Mouse (Mus musculus) hindbrain, embryonic 11.5 days (tissue): ENCODE results near the gene Ankrd65. TPM values are rescaled to one million over a fixed set of nuclear protein-coding genes. Genes with fewer than 3 reads are reported as not detected.
"Not testable (repeated sequence)": the region's sequence is repeated elsewhere in the genome, so short reads cannot be mapped to it uniquely, and the experiment has no call there.

Experiments
- ATAC-seq: fragments of 200-750 bp; cut with Nextera tagmentation; 2 replicates; pipeline ENCODE4 v1.8.0; 2017; ENCODE audit warnings: mild to moderate bottlenecking, moderate TSS enrichment, moderate library complexity; ENCODE audit not compliant: low FRiP score
- DNase-seq: peaks from one replicate; pipeline ENCODE4 v3.0.0-alpha.2; 2015; ENCODE audit warnings: low spot score
- H3K27ac ChIP-seq: fragments of 300-500 bp; sonication (generic); 2 replicates; pipeline ENCODE4 v1.5.1; 2014; ENCODE audit warnings: mild to moderate bottlenecking, low read depth, low read length
- H3K27me3 ChIP-seq: fragments of 300-500 bp; sonication (generic); 2 replicates; pipeline ENCODE4 v1.6.1; 2014; ENCODE audit warnings: mild to moderate bottlenecking, low read length, moderate library complexity, mixed read lengths; ENCODE audit not compliant: control insufficient read depth, insufficient read depth
- H3K36me3 ChIP-seq: fragments of 300-500 bp; sonication (generic); 2 replicates; pipeline ENCODE4 v1.6.1; 2014; ENCODE audit warnings: mild to moderate bottlenecking, low read length, moderate library complexity, mixed read lengths; ENCODE audit not compliant: control insufficient read depth, insufficient read depth
- H3K4me1 ChIP-seq: fragments of 300-500 bp; sonication (generic); replicated peaks from 2 replicates; pipeline ENCODE4 v1.6.1; 2014; ENCODE audit warnings: low read length, mixed read lengths; ENCODE audit not compliant: control insufficient read depth, insufficient read depth
- H3K4me2 ChIP-seq: fragments of 300-500 bp; sonication (generic); replicated peaks from 2 replicates; pipeline ENCODE4 v1.6.1; 2014; ENCODE audit warnings: mild to moderate bottlenecking, low read depth, low read length
- H3K4me3 ChIP-seq: fragments of 300-500 bp; sonication (generic); 2 replicates; pipeline ENCODE4 v1.5.1; 2014; ENCODE audit warnings: low read depth, low read length
- H3K9ac ChIP-seq: fragments of 300-500 bp; sonication (generic); 2 replicates; pipeline ENCODE4 v1.6.1; 2014; ENCODE audit warnings: low read depth, low read length
- H3K9me3 ChIP-seq: fragments of 300-500 bp; sonication (generic); 2 replicates; pipeline ENCODE4 v1.6.1; 2016; ENCODE audit warnings: low read length; ENCODE audit not compliant: control insufficient read depth
- WGBS: fragments of 180-500 bp; shearing (Covaris S2); extraction: QIAGEN DNeasy Blood & Tissue Kit; methylation state at CpG from one replicate; pipeline ENCODE4 v1.1.7; 2014; 5-methylcytosine and 5-hydroxymethylcytosine counted together
- polyA plus RNA-seq: library from polyadenylated mRNA; unstranded; fragments of >200 nt; fragmentation: Nextera tagmentation; extraction: Ambion mirVana; gene quantifications from 2 replicates; pipeline ENCODE4 v1.2.1, GENCODE M21; 2014

Ankrd65 gene
- polyA plus RNA-seq, result not detected in 2 replicates

DNA sequence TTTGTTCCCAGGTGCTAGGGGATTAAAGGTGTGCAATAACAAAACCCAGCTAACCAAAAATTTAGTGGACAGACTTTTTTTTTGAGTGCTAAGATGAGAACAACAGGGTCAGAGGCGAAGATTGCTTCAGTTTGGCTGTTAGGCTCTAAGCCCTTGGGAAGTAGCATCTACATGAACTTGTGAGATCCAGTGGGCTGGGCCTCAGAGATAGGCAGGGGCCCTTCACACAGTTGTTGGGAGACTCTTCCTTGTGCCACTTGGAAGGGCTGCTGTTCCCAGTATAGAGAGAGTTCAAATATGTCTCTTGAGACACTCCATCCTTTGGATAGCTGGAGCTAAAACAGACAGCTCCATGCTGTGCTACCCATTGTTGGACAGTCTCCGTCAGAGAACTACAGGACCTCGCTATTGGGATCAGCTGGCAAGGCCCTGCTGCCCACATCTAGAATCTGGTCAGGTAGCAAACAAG lies at the start of gene Ankrd65:
Gene Ankrd65 (plus strand): TSS at position 419 of the 469 bp plus-strand sequence.
- DNase-seq, result no peak
- Histone ChIP-seq H3K9me3 (no peaks in the 10 kb centered on the region), H3K4me2 (no peak within 1 kb of the TSS), H3K4me3 (no peak within 1 kb of the TSS), H3K9ac (no peak within 1 kb of the TSS), H3K27ac (no peak within 1 kb of the TSS), H3K36me3 (no peaks in the 10 kb centered on the region), H3K27me3 (no peaks in the 10 kb centered on the region), H3K4me1 (no peaks in the 10 kb centered on the region)
- ATAC-seq, result no peak
- WGBS, result 75% methylated on average over 3 of the region's 3 CpGs

- H3K27ac ChIP-seq, H3K4me1 ChIP-seq, H3K4me3 ChIP-seq, H3K9ac ChIP-seq, ATAC-seq, H3K36me3 ChIP-seq, DNase-seq, H3K4me2 ChIP-seq, H3K9me3 ChIP-seq, H3K27me3 ChIP-seq: not testable (repeated sequence)
- whole genome bisulfite sequencing, result 88% methylated on average over 10 of the region's 10 CpGs
Observed at GRCm38 (mm10) chr4:155740681-155741080, 49.6 kb upstream of the Ankrd65 start.

DNA sequence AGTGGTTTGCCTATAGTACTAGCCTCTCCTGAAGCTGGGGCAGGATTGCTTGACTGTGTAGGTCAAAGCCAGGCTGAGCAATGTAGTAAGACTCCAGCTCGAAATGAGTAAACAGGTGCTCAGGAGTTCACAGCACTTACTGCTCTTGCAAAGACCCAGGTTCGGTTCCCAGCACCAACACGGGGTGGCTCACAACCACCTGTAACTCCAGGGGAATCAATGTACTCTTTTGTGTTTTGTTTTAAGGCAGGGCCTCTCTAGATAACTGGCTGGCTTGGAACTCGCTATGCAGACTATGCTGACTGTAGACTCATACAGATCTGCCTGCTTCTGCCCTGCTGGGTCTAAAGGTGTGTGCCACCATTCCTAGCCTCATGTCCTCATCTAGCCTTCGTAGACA lies 47.6 kb upstream of the Ankrd65 start:
- DNase-seq (no peak), ATAC-seq (no peak)
- H3K4me1 ChIP-seq, result no peaks in the 10 kb centered on the region
- no peak overlapping the region for H3K9ac ChIP-seq
- no peaks in the 10 kb centered on the region for H3K27me3 ChIP-seq
- H3K36me3 ChIP-seq, result peaks cover 6% of the 10 kb centered on the region; the same call in 1 of the 2 replicates
- no peak overlapping the region for H3K4me2 ChIP-seq
- no peaks in the 10 kb centered on the region for H3K9me3 ChIP-seq
- H3K27ac ChIP-seq, result no peak overlapping the region
- no peak overlapping the region for H3K4me3 ChIP-seq
- 93% methylated on average over 5 of the region's 5 CpGs for WGBS

GRCm38 (mm10) chr4:155744474-155744873 lies 45.8 kb upstream of the Ankrd65 start:
- no peak for DNase-seq
- Histone ChIP-seq H3K9ac (no peak overlapping the region), H3K4me2 (no peak overlapping the region), H3K9me3 (no peaks in the 10 kb centered on the region), H3K4me3 (no peak overlapping the region), H3K36me3 (peaks cover 17% of the 10 kb centered on the region; the same call in 1 of the 2 replicates), H3K27ac (no peak overlapping the region), H3K27me3 (no peaks in the 10 kb centered on the region), H3K4me1 (no peaks in the 10 kb centered on the region)
- 93% methylated on average over 8 of the region's 8 CpGs for WGBS
- ATAC-seq, result no peak

GRCm38 (mm10) chr4:155745136-155745535 lies 45.1 kb upstream of the Ankrd65 start:
- Histone ChIP-seq H3K9ac (no peak overlapping the region), H3K4me2 (no peak overlapping the region), H3K36me3 (peaks cover 17% of the 10 kb centered on the region; the same call in 1 of the 2 replicates), H3K9me3 (no peaks in the 10 kb centered on the region), H3K27ac (no peak overlapping the region), H3K4me3 (no peak overlapping the region), H3K27me3 (no peaks in the 10 kb centered on the region), H3K4me1 (no peaks in the 10 kb centered on the region)
- 90% methylated on average over 5 of the region's 5 CpGs for WGBS
- DNase-seq, result no peak
- ATAC-seq, result no peak

DNA sequence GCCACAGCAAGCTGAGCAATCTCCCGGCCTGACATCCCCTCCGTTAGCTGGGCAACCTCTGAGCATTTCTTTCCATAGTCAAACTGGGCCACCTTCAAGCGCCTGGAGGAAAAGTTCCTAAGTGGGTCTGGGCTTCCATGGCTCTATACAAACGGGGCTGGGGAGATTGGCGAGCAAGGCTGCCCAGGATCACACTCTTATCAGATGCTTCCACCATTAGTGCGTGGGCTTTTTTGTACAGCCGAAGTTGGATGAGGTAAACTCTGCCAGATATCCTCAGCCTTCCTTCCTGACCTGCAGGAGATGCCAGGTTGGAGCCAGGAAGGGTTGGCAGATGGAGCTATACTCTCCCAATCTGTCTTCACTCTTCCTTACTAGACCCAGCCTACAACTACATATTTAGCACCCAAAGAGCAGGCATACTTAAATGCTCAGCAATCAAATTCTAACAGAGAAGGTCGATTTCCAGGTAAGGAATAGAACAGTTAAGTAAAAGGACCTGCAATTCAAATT lies 44.1 kb upstream of the Ankrd65 start:
- Histone ChIP-seq H3K4me1 (no peaks in the 10 kb centered on the region), H3K4me2 (no peak overlapping the region), H3K27me3 (no peaks in the 10 kb centered on the region), H3K4me3 (no peak overlapping the region), H3K36me3 (peaks cover 20% of the 10 kb centered on the region; the same call in 1 of the 2 replicates), H3K9me3 (no peaks in the 10 kb centered on the region), H3K9ac (no peak overlapping the region), H3K27ac (no peak overlapping the region)
- WGBS, result 93% methylated on average over 8 of the region's 8 CpGs
- DNase-seq (no peak), ATAC-seq (no peak)

GRCm38 (mm10) chr4:155746575-155747490 lies 43.4 kb upstream of the Ankrd65 start:
- Histone ChIP-seq H3K27me3 (no peaks in the 10 kb centered on the region), H3K4me3 (no peak overlapping the region), H3K4me2 (no peak overlapping the region), H3K36me3 (peaks cover 20% of the 10 kb centered on the region; the same call in 1 of the 2 replicates), H3K4me1 (no peaks in the 10 kb centered on the region), H3K9me3 (no peaks in the 10 kb centered on the region), H3K27ac (no peak overlapping the region), H3K9ac (no peak overlapping the region)
- DNase-seq (no peak), ATAC-seq (no peak)
- WGBS, result 92% methylated on average over 17 of the region's 17 CpGs

GRCm38 (mm10) chr4:155757011-155757410 lies 33.2 kb upstream of the Ankrd65 start:
- Histone ChIP-seq H3K4me2 (no peak overlapping the region), H3K4me1 (peaks cover 7% of the 10 kb centered on the region), H3K27ac (no peak overlapping the region), H3K36me3 (peaks cover 7% of the 10 kb centered on the region; the same call in 1 of the 2 replicates), H3K27me3 (no peaks in the 10 kb centered on the region), H3K9me3 (no peaks in the 10 kb centered on the region), H3K9ac (no peak overlapping the region), H3K4me3 (no peak overlapping the region)
- WGBS, result 91% methylated on average over 12 of the region's 12 CpGs
- DNase-seq (no peak), ATAC-seq (no peak)
